Mouse (Mus musculus): Measurements from ENCODE around the gene Hist3h2ba. TPM values are rescaled to one million over a fixed set of nuclear protein-coding genes. Genes with fewer than 3 reads are reported as not detected.

The Hist3h2ba gene
- total and polyA plus RNA-seq, 3 experiments = 0.21 to 48.2 TPM; not detected in 1

- TF ChIP-seq TAL1 (IDR thresholded peaks at IDR 0.05; ENCODE audit: low read length) = no peak
- no peak for TF ChIP-seq BHLHE40 (IDR thresholded peaks at IDR 0.05; ENCODE audit: borderline replicate concordance, low read depth, low read length)
- 0 out of 2 replicates have a peak, but pooled peaks have one; percentile 13 for TF ChIP-seq GATA1 (IDR thresholded peaks at IDR 0.05; ENCODE audit: low read depth, low read length)
- no peak for TF ChIP-seq ELF1 (IDR thresholded peaks at IDR 0.05; ENCODE audit: low read depth, low read length)
- no peak for TF ChIP-seq MAFK (IDR thresholded peaks at IDR 0.05; ENCODE audit: borderline replicate concordance, low read depth, low read length)
- TF ChIP-seq RCOR1 (IDR thresholded peaks at IDR 0.05; ENCODE audit: low read depth, low read length) = no peak; the same call in 1 of the 2 replicates
- TF ChIP-seq TCF12 (IDR thresholded peaks at IDR 0.05; ENCODE audit: low read depth, low read length) = peak; percentile 62
- TF ChIP-seq CTCF (IDR thresholded peaks at IDR 0.05 in 2 of 3, conservative IDR thresholded peaks at IDR 0.05 in 1 of 3; ENCODE audit: control insufficient read depth in 1 of 3, insufficient read depth in 1 of 3, low read depth in 2 of 3, low read length in 3 of 3, poor library complexity in 1 of 3, severe bottlenecking in 1 of 3) = peak; percentile 65 to 82 (median 74)
- TF ChIP-seq SIN3A (IDR thresholded peaks at IDR 0.05; ENCODE audit: low read length) = peak; percentile 50
- TF ChIP-seq POLR2A (IDR thresholded peaks at IDR 0.05; ENCODE audit: control insufficient read depth in 1 of 2, insufficient read depth in 1 of 2, low read depth in 1 of 2, low read length in 2 of 2, poor library complexity in 1 of 2) = peak in 1 of 2 experiments; percentile 82; a peak in 2 of 4 replicates
- TF ChIP-seq MYC (IDR thresholded peaks at IDR 0.05; ENCODE audit: low read depth, low read length) = 0 out of 2 replicates have a peak, but pooled peaks have one; percentile 31
- TF ChIP-seq MAX (IDR thresholded peaks at IDR 0.05; ENCODE audit: low read length) = no peak
- TF ChIP-seq MXI1 (IDR thresholded peaks at IDR 0.05; ENCODE audit: low read depth, low read length) = peak; percentile 58; the same call in 1 of the 2 replicates
Observed at GRCm38 (mm10) chr11:58927790-58928651, 20.7 kb upstream of the Hist3h2ba start (continued).

DNA sequence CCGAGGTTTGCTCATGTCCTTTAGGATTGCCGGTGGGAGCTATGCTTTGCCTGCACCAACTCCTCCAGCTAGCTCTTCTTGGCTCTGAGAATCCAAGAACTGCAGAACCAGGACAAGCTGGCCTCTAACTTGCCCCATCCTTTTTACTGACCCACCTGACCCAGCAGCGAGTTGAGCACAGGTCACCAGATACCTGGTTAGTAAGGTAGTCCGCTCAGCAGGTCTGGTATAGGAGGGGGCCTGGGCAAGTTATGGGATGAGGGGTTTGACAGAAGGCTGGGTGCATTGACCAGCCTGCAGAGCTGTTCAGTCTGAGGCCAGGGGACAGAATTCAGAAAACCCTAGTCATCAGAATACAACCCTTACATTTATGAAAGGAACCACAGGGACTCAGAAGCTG lies 19.7 kb upstream of the Hist3h2ba start:
- H3K9ac ChIP-seq (ENCODE audit: control insufficient read depth, low read depth, low read length, poor library complexity, severe bottlenecking) = no peak overlapping the region
- TF ChIP-seq CHD1 (IDR thresholded peaks at IDR 0.05; ENCODE audit: low read depth, low read length) = no peak
- TF ChIP-seq KAT2A (conservative IDR thresholded peaks at IDR 0.05; ENCODE audit: low read depth, low read length) = no peak
- TF ChIP-seq CTCF (IDR thresholded peaks at IDR 0.05 in 2 of 3, conservative IDR thresholded peaks at IDR 0.05 in 1 of 3; ENCODE audit: control insufficient read depth in 1 of 3, insufficient read depth in 1 of 3, low read depth in 2 of 3, low read length in 3 of 3, poor library complexity in 1 of 3, severe bottlenecking in 1 of 3) = no peak
- 0 out of 2 replicates have a peak, but pooled peaks have one; percentile 30 for TF ChIP-seq MAZ (IDR thresholded peaks at IDR 0.05; ENCODE audit: low read depth, low read length)
- no peak for TF ChIP-seq NRF1 (IDR thresholded peaks at IDR 0.05; ENCODE audit: insufficient read depth, low read depth, low read length, poor library complexity, severe bottlenecking)

More for the DNA sequence above, 19.7 kb upstream of the Hist3h2ba start:
- Histone ChIP-seq H3K4me1 (ENCODE audit: control insufficient read depth in 1 of 2, insufficient read depth in 2 of 2, low read length in 2 of 2) (peaks cover 4 to 15% of the 10 kb centered on the region in 2 experiments; a peak in 3 of 4 replicates), H3K9me3 (replicated peaks; ENCODE audit: insufficient read depth, low read length) (no peaks in the 10 kb centered on the region), H3K79me2 (ENCODE audit: control insufficient read depth, insufficient read depth, low read length, poor library complexity) (peaks cover 1% of the 10 kb centered on the region; the same call in 1 of the 2 replicates), H3K27me3 (ENCODE audit: control insufficient read depth in 1 of 2, insufficient read depth in 2 of 2, low read length in 2 of 2) (no peaks in the 10 kb centered on the region), H3K4me3 (ENCODE audit: control insufficient read depth in 1 of 2, insufficient read depth in 1 of 2, low read depth in 2 of 2, low read length in 2 of 2) (no peak overlapping the region), H3K27ac (ENCODE audit: control insufficient read depth, low read depth, low read length) (no peak overlapping the region), H3K36me3 (ENCODE audit: control insufficient read depth in 1 of 2, insufficient read depth in 2 of 2, low read length in 2 of 2) (peaks cover 0 to 13% of the 10 kb centered on the region in 2 experiments; a peak in 2 of 4 replicates)
- DNase-seq (ENCODE audit: low read depth, low spot score) = no peak

Measured in MEL (cell line).